Mouse (Mus musculus) adrenal gland, adult 8-10 months (tissue): ENCODE results near the gene Pole4. TPM values are rescaled to one million over a fixed set of nuclear protein-coding genes. Genes with fewer than 3 reads are reported as not detected.
"Not testable (repeated sequence)": the region's sequence is repeated elsewhere in the genome, so short reads cannot be mapped to it uniquely, and the experiment has no call there.

Experiments used
- DNase-seq: peaks from one replicate; pipeline ENCODE4 v3.0.0; 2022
- total RNA-seq, 4 experiments: library from RNA; stranded (reverse); gene quantifications; 2 replicates each; pipeline ENCODE4 v1.2.4; 2022

Gene Pole4
- total RNA-seq, 4 experiments from 2014 or later, result 27.4 to 40.4 (median 32.5) TPM

DNA sequence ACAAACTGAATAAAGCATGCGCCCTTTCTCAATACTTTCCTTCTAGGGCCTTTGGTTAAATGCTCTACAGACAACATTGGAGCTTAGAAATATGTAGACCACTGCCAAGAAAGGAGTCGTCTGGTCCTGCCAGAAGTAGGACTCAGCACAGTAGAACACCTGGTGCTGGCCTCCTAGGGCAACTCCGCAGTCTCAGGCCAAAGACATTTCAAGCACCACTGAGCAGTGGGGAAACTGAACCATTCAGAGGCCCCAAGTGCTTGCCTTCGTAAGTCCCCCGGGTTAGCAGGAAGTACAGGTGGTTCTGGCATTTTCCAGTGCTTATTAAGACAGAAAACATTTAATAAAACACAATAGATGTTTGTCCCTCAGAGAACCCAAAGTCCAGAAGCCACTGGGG, 9.7 kb upstream of the Pole4 start:
- no peak for DNase-seq

DNA sequence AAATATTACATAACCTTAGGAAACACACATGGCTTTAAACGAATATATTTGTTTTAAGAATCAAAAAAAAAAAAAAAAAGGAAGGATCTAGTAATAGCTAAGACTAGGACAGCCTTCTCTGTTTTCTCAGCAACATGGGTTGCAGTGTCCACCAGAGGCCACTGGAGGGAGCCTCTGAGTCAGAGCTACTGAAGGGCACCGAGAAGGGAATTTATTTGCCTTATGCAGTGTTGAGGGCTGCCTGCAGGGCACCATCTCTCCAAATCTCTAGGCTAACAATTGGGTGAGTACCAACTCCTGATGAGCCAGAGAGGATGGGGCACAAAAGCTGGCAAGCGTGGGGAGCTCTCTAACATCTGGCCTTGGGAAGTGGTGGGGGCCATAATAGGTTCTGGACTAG, 9.1 kb upstream of the Pole4 start:
- peak; percentile 69 for DNase-seq

DNA sequence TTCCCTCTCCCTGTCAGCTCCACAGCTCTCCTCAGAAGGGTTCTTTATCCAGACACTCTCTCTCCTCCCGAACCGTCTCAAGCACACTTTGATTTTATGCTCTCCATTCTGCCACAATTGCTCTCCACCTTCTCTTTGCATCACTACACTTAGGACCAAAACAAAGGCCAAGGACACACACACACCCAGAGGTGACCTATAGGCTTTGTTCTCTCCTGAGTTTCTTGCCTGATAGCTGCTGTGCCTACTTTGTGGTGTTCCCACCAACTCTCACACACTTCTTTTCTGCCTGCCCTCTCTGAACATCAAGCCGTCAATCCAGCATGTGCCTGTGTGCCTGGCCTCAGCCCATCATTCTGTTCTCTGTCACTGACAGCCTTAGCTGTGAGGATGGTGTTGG, 2.6 kb upstream of the Pole4 start:
- no peak for DNase-seq

DNA sequence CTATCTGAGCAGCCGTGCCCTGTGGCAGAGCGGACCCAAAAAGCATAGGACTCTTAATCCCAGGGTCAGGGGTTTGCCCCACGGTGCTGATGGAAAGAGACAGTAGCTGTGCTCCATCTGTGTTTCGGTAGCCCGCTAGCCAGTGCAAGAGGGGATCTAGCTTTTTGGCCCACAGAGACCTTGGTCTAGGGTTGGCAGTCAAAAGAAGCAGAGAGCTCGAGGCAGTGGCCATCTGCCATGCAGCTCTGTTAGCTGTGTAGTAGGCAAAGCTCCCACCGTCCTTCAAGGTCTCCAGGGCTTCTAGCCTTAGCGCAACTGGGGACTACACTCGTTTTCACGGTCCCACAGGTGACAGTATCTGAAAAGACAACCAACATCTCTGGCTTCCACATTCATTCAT, 2.1 kb upstream of the Pole4 start:
- DNase-seq, result no peak

DNA sequence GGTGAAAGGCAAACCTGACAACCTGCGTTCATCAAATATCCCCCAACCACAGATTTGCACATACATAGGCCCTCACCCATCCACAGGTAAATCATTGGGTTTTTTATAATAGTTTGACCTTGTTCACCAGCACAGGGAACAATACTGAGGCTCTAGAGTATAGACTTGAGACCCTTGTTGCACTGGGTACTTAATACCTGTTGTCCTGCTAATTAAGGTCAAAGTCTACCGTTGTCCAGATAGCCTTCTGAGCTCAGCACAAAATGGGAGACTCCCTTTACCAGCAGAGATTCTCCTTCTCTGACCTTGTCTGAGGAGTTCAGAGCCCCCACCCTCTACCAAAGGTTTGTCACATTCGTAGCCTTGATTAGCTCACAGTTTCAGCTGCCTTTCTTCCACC, 1.5 kb downstream of the Pole4 start:
- DNase-seq, result no peak

DNA sequence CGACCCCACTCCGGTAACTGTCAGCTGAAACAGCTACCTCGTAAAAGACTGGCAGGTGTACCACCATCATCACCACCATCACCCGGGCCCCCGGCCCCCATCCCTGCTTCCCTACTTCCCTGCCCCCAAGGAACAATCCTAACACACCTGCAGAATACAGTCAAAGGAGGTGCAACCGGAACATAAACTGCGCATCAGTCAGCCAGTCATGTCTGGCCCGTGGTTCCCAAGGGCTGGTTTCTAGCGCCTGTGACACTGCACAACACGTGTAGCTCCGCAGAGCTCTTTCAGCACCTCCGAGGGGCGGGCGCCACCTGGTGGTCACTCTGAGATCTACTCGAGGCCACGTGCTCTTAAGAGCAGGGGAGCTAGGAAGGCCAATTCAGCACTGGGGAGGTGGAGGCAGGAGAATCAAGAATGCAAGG, 2.6 kb downstream of the Pole4 start:
- DNase-seq, result peak; percentile 73

DNA sequence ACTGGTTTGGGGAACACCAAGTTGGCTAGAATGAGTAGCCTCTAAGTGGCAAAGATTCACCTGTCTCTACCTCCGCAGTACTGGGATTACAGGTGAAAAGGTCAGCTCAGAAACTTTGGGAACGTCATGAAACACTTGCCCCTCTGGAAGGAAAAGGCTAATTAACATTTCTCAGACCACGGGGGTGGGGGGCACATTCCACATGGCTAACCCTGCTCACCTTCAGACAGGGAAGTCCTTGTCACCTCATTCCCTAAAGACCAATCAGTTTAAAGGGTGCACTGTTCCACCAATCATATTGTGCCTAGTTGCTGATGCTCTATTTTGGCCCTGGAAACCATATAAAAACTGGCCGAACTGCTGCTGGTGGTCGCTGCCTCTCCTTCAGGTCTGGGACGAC, 3.9 kb downstream of the Pole4 start:
- no peak for DNase-seq

DNA sequence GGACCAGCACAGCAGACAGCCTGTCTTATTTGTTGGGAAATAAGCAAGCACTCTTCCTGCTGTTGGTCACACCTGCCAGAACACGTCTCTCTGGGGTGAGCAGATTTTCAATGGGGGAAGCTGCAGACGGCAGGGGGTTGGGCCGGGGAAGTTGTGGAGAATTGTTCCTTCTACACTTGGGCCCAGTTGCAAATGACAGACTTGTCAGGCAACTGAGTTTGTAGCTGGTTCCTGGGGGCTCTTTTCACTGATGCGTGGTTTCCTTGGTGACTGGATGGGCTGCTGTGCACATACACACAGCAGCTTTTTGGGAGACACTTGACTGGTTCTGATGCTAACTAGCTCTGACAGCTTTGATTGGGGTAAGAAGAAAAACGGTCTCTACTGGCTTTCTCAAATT, 5.3 kb downstream of the Pole4 start:
- no peak for DNase-seq

DNA sequence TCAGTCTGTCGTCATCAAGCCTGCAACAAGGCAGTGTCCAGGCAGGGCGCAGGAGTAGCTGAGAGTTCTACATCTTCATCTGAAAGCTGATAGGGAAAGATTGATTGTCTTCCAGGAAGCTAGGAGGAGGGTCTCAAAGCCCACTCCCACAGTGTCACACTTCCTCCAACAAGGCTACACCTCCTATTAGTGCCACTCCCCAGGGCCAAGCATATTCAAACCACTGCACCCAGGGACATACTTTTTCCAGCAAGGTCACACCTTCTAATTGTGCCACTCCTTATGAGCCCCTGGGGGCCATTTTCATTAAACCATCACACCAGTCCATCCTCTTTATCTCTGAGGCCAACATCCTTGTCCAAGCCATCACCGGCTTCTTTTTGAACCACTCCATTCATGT, 8.4 kb downstream of the Pole4 start:
- no peak for DNase-seq

DNA sequence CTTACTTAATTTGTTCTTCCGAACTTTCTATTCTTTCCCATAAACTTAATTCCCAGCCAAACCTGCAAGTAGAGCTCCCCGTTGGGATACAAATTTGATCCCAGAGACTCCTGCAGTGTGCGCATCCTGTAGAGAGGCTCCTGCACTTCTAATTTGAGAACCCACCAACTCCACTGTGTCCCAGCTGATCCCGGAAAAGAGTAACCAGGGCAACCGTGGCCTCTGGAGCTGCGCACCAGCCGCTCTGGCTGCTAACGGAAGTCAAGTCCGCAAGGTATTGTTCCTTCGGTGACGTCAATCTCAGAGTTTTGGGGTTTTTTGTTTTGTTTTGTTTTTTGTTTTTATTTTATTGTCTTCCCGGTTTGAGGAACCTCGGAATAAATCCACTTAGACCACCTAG, 10.5 kb downstream of the Pole4 start:
- DNase-seq, result no peak

DNA sequence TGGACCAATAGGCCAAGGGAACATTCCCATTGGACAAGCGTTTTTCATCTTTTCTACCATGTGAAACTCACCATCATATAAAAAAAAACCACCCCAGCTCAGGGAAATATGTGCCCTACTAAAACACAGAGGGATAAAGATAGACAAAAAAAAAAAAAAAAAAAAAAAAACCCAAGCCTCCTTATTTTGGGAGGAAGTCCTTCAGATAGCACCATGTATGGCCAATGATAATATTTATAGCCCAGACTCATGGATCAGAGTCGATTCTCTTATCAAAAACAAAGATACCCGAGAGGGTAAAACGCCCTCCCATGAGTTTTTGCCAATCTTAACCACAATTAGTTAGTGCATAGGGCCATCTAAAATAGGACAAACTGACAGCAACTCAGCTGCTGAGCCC, 15.7 kb downstream of the Pole4 start:
- no peak for DNase-seq

DNA sequence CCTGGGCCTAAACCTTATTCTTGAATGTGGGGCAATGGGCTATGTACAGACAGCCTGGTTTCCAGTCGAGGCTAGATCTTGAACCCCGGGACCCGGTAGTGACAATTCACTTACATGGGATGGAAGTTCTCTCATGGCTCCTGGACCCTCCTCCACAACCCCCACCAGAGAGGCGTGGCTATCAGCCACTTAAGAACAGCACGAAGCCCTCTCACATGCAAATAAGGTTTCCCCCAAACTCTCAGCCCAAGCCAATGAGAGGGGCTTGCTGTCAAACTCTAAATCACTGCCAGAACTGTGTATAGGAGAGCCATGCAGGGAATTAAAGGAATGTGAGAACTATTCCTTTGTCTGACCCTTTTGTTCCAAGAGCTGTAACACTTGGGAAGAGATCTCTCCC, 16.6 kb downstream of the Pole4 start:
- DNase-seq, result not testable (repeated sequence)

DNA sequence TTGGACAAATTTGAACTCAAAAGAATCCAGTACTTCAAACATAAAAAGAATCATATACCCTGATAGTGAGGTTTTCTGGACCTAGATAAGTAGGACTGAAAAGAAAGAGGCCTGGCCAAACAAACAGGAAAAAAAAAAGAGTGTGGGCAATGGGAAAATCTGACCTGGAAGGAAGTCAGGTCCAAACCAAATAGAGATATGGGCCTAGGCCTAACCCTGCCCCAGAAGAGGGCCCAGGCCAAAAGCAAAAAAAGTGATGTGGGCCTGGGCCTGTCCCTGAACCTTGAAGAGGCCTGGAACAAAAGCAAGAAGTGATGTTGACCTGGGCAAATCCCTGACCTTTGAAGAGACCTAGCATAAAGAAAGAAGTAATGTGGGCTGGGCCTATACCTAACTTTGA, 21.0 kb downstream of the Pole4 start:
- DNase-seq, result no peak

DNA sequence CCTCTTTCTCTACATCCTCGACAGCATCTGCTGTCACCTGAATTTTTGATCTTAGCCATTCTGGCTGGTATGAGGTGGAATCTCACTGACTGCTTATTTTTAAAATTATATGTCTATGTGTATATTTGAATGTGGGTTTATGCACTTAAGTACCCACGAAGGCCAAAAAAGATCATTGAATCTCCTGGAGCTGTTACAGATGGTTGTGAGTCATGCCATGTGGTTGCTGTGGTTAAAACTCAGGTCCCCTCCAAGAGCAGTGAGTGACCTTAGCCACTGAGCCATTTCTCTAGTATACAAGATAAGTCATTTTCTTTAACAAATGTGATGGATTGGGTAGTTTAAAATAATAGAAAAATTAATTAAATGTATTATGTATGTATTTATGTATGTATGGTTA, 25.9 kb downstream of the Pole4 start:
- not testable (repeated sequence) for DNase-seq

DNA sequence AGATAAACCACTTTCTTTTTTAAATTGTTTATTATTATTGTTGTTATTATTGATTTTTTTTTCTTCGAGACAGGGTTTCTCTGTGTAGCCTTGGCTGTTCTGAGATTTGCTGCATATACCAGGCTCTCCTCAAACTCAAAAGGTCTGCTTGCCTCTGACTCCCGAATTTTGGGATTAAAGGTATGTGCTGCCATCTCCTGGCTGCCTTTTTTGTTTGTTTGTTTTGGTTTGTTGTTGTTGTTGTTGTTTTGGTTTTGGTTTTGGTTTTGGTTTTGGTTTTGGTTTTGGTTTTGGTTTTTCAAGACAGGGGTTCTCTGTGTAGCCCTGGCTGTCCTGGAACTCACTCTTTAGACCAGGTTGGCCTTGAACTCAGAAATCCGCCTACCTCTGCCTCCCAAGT, 27.5 kb downstream of the Pole4 start:
- not testable (repeated sequence) for DNase-seq

DNA sequence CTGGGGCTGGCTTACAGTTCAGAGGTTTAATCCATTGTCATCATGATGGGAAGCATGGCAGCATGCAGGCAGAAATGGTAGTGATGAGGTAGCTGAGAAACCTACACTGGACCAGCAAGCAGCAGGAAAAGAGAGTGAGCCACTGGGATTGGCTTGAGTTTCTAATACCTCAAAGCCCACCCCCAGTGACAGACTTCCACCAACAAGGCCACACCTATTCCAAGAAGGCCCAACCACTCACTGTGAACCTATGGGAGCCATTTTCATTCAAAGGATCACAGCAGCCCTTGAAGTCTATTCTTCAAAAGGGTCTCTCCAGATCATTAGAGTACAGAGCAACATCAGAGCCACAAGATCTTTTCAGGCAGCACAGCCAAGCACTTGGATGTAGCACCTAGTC, 38.7 kb downstream of the Pole4 start:
- no peak for DNase-seq

DNA sequence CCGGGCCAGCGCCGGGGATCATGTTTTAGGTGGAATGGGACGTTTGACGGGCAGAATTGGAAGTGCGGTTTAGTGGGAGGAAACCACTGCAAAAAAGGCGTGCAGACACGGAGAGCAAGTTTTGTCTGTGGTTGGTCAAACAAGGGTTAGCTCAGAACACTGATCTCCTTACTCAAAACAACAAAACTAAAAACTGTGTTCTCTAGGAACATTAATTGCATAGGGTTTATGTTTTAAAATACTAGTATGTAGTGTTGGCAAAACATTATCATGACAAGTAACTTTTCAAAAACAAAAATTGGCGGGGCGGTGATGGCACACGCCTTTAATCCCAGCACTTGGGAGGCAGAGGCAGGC, 52.0 kb downstream of the Pole4 start:
- no peak for DNase-seq

DNA sequence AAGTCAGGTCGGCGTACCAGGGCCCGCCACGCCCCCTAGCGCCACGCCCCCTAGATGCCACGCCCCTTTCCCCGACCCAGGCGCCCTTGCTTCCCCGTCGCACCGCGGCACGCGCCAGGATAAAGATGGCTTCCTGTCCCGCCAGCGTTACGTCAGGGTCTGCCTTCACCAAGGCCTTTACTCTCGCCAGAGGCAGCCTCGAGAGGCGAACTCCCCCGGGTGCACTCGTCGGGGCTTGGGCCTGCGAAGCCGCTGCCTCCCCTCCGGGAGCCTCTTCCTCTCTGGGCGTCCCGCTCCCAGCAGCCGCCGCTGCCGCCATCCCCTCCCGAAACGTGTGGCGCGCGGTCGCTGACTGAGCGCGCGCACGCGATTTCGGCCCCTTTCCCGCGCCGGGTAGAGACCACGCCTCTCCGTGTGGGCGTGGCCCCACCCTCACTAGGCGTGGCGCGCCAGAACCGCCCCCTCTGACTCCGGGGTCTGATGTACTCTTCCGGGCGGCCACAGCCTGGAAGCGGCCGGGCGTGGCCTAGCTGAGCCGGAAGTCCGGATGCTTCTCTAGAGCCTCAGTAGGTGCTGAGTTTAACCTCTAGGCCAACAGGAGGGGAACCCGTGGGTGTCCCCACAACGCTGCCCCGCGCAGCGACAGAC, 52.5 kb downstream of the Pole4 start:
- peak; percentile 93 for DNase-seq

DNA sequence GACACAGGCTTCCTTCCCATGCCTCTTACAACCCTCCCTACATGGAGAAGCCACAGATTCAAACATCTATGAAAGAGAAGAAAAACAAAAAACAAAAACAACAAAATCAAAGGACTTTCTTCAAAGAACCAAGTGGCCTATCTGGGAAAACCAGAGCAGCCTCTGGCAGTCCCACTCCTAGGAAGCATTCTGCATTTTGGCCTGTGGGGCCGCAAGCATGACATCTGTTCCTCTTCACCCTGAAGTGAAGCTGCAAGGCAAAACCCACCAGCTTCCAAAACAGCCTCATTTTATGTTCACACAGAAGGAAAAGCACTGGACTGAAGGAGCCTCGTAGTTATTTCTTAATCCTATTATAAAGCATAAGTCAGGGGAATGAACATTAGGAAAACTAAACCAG, 56.1 kb downstream of the Pole4 start:
- no peak for DNase-seq

DNA sequence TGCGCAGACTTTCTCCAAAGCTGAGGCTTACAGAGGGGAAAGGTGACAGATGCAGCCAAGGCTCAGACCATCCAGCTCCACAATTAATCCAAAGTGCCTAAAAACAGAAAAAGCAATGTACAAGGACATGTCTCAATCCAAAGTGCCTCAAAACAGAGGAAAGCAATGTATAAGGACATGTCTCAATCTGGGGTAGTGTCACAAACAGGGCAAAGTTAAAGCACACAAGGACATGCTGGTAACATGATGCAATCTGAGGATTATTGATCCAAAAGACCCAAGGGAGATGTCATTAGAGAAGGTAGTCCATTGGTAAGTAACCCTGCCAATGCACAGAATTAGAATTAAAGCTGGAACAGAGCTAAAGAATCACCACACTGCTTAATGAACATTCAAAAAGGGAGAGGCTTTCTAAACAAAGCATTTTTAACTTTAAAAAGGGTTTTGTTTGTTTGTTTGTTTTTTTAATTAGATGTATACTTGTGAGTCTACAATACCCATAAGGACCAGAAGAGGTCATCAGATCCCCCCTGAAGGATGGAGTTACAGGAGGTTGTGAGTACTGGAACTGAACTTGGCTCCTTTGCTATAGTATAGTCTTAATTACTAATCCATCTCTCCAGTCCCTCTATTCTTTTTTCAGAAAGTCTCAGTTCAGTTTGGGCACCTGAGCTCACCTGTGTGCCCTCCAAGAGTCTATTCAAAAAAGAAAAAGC, 57.1 kb downstream of the Pole4 start:
- DNase-seq, result no peak

DNA sequence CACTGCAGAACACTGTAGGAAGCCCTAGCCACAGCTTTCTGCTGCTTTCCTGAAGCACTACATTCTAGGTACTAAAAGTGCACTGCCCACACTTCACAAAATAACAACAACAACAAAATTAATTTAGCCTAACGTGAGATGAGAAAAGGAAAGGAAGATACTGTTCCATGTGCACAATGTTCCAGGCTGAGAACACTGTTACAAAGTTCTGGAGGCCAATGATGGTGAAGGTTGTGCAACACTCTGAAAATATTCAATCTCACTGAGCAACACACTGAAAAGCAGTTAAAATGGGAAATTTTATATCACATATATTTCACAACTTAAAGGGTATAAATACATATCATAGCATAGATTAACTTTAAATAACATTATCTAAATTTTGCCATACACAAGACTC, 58.2 kb downstream of the Pole4 start:
- no peak for DNase-seq

DNA sequence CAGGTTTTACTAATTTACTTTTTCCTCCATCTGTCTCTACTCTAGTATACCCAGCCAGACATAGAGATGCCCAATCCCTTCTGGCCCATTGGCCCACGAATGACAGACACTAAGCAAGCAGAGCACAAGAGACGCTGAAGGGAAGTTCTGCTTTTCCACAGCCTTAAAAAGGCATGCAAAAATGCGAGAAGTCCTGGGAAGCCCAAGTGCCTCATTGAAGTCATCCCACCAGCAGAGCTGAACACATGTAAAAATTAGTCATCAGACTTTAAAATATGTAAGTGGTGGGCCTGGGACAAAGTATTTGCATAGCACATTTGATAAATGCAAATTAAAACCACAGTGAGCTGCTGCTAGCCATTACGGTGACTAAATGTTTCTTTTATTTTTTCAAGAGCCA, 65.1 kb downstream of the Pole4 start:
- no peak for DNase-seq

DNA sequence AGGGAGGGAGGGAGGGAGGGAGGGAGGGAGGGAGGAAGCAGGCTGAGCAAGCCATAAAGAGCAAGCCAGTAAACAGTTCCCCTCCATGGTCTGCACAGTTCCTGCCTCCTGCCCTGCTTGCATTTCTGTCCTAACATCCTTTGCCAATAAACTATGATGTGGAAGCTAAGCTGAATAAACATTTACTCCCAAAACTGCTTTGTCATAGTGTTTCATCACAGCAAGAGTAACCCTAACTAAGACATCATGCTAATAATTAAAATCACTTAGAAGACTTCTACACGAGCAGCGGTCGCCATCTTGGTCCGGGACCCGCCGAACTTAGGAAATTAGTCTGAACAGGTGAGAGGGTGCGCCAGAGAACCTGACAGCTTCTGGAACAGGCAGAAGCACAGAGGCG, 79.8 kb downstream of the Pole4 start:
- not testable (repeated sequence) for DNase-seq

DNA sequence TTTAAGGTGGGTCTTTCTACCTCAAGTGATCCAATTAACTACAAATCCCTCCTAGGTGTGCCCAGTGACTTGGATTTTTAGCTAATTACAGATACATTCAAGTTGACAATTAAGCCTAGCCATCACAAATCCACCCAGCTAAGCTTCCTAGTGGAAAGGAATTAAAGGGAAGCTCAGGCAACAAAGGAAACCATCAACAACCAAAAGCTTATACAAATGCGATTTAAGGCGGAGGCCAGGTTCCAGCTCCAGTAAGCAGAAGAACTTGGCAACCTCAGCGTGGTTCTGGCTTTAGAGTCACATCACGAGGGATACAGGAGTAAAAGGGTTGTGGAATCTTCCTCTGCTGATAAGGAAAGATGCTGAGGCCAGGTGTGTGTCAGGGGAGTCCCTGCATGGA, 92.0 kb downstream of the Pole4 start:
- no peak for DNase-seq

DNA sequence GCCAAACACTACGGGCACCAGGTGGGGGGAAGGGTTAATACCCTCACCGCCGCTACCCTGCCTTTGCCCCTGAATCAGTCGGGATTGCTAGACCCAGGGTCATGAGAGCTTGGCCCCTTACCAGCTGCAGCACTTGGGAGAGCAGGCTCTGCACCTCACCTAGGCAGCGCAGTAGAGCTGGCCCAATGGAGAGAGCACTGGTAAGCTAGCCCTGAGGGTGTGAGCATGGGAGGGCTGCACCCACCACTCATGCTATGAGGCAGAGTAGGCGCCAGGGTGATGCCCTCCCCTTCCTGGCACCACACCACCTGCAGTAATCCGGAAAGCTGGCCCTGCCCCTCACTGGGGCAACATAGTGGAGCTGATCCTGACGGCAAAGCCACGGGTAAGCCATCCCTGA, 94.1 kb downstream of the Pole4 start:
- no peak for DNase-seq
